Mouse (Mus musculus): ENCODE results near the gene Trem2.
"Not testable (repeated sequence)": the region's sequence is repeated elsewhere in the genome, so short reads cannot be mapped to it uniquely, and the experiment has no call there.

The Trem2 gene

GRCm38 (mm10) chr17:48352976-48353375 is 6.8 kb downstream of the Trem2 start:
- DNase-seq = not testable (repeated sequence)

GRCm38 (mm10) chr17:48355822-48356221 is 9.6 kb downstream of the Trem2 start:
- no peak for DNase-seq

GRCm38 (mm10) chr17:48357892-48358291 is 11.7 kb downstream of the Trem2 start:
- DNase-seq = no peak

GRCm38 (mm10) chr17:48359616-48360015 is 13.4 kb downstream of the Trem2 start, which contains the start of gene Treml1:
TSS of gene Treml1 (plus strand) at chr17:48359916.
- no peak for DNase-seq

GRCm38 (mm10) chr17:48360462-48360861 is 14.3 kb downstream of the Trem2 start:
- DNase-seq = no peak

GRCm38 (mm10) chr17:48362346-48362745 is 16.1 kb downstream of the Trem2 start:
- no peak for DNase-seq

- DNase-seq = peak; percentile 48
These were observed 16.8 kb downstream of the Trem2 start for GRCm38 (mm10) chr17:48362966-48363365.

GRCm38 (mm10) chr17:48363421-48363965 is 17.3 kb downstream of the Trem2 start:
- no peak for DNase-seq

- DNase-seq = no peak
These were observed 19.4 kb downstream of the Trem2 start for GRCm38 (mm10) chr17:48365511-48366155.

- DNase-seq = no peak
These were observed 20.6 kb downstream of the Trem2 start for GRCm38 (mm10) chr17:48366806-48367205.

GRCm38 (mm10) chr17:48371621-48372020 is 25.4 kb downstream of the Trem2 start:
- DNase-seq = no peak

- DNase-seq = no peak
These were observed 26.8 kb downstream of the Trem2 start for GRCm38 (mm10) chr17:48372987-48373386.

- DNase-seq = no peak
These were observed 29.9 kb downstream of the Trem2 start for GRCm38 (mm10) chr17:48376102-48376501.

GRCm38 (mm10) chr17:48379050-48379449 is 32.8 kb downstream of the Trem2 start:
- no peak for DNase-seq

- no peak for DNase-seq
These were observed 39.7 kb downstream of the Trem2 start for GRCm38 (mm10) chr17:48385786-48386461.

- DNase-seq = no peak
These were observed 42.5 kb downstream of the Trem2 start for GRCm38 (mm10) chr17:48388666-48389065.

GRCm38 (mm10) chr17:48389442-48389841 is 43.2 kb downstream of the Trem2 start:
- no peak for DNase-seq

- no peak for DNase-seq
These were observed 45.2 kb downstream of the Trem2 start for GRCm38 (mm10) chr17:48391446-48391845.

- DNase-seq = no peak
These were observed 46.4 kb downstream of the Trem2 start for GRCm38 (mm10) chr17:48392616-48393015.

- DNase-seq = no peak
These were observed 55.5 kb downstream of the Trem2 start for GRCm38 (mm10) chr17:48401710-48402109.

- DNase-seq = no peak
These were observed 56.5 kb downstream of the Trem2 start for GRCm38 (mm10) chr17:48402751-48403150.

Measured in kidney, postnatal 14 days (tissue).